Mouse (Mus musculus) urinary bladder, postnatal 0 days (tissue): Measurements from ENCODE around the gene Olfr799. TPM values are rescaled to one million over a fixed set of nuclear protein-coding genes. Genes with fewer than 3 reads are reported as not detected.

ENCODE experiments used
- polyA plus RNA-seq: library from polyadenylated mRNA; unstranded; fragments of >200 nt; fragmentation: Nextera tagmentation; extraction: Ambion mirVana; gene quantifications from 2 replicates; pipeline ENCODE4 v1.2.1, GENCODE M21; 2015

Olfr799 gene
- polyA plus RNA-seq = not detected in 2 replicates

DNA sequence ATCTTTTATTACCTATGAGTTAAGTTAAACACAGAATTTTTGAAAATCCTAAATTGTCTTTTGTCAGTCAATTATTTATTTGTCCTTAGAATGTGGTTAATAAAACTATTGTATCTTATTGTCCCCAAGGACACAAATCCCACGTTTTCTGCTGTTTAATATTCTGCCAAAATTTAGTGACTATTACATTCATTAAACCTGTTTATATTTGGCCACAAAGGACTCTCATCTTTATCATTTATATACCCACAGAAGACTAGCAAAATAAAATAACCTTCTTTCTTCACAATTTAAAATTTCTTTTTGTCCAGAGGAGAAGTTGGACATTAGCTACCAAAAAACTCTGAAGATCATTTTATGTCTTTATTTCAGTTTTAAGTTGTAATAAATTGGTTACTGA, at the start of gene Olfr799:
TSS of gene Olfr799 (plus strand) at position 301 of the 400 bp plus-strand sequence.

GRCm38 (mm10) chr10:129612470-129612869, 24.8 kb upstream of the Olfr799 start, which contains the start of gene Olfr796:
TSS of gene Olfr796 (minus strand) at chr10:129612570.

DNA sequence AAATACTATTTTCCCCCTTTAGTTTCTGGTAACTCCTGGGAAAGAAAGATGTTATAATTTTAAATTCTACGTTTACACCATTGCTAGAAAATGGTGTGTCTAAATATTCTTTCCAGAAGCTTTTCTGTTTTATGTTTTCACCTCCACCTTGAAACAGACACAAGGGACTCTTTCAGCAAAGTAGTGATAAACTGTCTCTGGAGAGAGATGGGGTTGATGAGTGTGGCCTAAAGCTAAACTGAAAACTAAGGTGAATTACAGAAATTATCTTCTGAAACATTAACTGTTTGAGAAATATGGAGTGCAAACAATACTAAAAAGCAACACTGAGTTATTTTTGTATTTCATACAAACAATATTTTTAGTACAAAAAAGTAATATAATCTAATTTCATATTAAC, 9.4 kb upstream of the Olfr799 start, which contains the start of gene Olfr798:
TSS of gene Olfr798 (minus strand) at position 101 of the 400 bp plus-strand sequence.

GRCm38 (mm10) chr10:129657394-129657793, 20.1 kb downstream of the Olfr799 start, which contains the start of gene Olfr800:
TSS of gene Olfr800 (plus strand) at chr10:129657694.

GRCm38 (mm10) chr10:129673765-129674164, 36.5 kb downstream of the Olfr799 start, which contains the start of gene Olfr801:
TSS of gene Olfr801 (minus strand) at chr10:129673865.

DNA sequence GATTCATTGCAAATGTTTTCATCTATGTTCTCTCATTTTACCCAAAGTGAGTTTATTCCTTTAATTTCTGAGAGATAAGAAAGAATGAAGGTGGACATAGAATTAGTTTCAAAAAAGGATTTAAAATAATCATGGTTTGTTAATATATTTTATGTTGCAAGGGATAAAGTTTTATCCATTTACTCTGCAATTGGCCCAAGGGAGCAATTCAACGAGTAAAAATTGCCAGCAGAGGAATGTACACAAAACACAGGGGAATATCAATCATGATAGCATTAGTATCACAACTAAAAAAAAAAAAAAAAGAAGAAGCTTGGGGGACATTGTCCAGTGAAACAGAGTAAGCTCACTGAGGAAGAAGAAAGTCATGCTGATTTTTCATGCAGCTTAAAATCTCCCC, 50.8 kb downstream of the Olfr799 start, which contains the start of gene Olfr802:
TSS of gene Olfr802 (minus strand) at position 101 of the 400 bp plus-strand sequence.

DNA sequence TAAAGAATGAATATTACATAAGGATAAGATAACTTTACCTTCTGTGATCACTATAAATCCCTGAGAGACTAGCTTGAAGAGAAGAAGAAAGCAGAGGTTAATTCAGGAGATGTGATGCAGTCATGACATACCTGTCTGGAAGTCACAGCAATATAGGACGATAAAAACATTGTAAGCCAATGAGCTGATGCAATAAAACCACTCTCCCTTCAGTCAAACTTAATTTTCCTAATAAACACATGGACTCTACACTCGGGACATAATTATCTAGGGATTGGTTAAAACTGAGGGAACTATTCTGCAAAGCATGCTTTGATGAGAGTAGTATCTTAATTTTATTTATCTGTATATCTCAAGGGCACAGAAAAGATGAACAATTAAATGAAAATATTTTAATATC, 56.9 kb downstream of the Olfr799 start, which contains the start of gene Olfr803:
TSS of gene Olfr803 (minus strand) at position 101 of the 400 bp plus-strand sequence.

Other genes starting within 250 kb of the Olfr799 start
- gene Olfr785, start 232.1 kb upstream of the Olfr799 start, polyA plus RNA-seq = not detected in 2 replicates
- not detected in 2 replicates for gene Olfr786, start 210.2 kb upstream of the Olfr799 start, polyA plus RNA-seq
- gene Olfr787, start 175.6 kb upstream of the Olfr799 start, polyA plus RNA-seq = not detected in 2 replicates
- gene Olfr788, start 166.5 kb upstream of the Olfr799 start, polyA plus RNA-seq = not detected in 2 replicates
- gene Olfr789, start 152.7 kb upstream of the Olfr799 start, polyA plus RNA-seq = not detected in 2 replicates
- not detected in 2 replicates for gene Olfr790, start 139.0 kb upstream of the Olfr799 start, polyA plus RNA-seq
- not detected in 2 replicates for gene Olfr791, start 115.7 kb upstream of the Olfr799 start, polyA plus RNA-seq
- gene Olfr792, start 98.3 kb upstream of the Olfr799 start, polyA plus RNA-seq = not detected in 2 replicates
- gene Olfr794, start 69.8 kb upstream of the Olfr799 start, polyA plus RNA-seq = not detected in 2 replicates
- not detected in 2 replicates for gene Olfr796, start 24.9 kb upstream of the Olfr799 start, polyA plus RNA-seq
- not detected in 2 replicates for gene Olfr798, start 9.6 kb upstream of the Olfr799 start, polyA plus RNA-seq
- not detected in 2 replicates for gene Olfr800, start 20.2 kb downstream of the Olfr799 start, polyA plus RNA-seq
- gene Olfr801, start 36.4 kb downstream of the Olfr799 start, polyA plus RNA-seq = not detected in 2 replicates
- gene Olfr802, start 50.7 kb downstream of the Olfr799 start, polyA plus RNA-seq = not detected in 2 replicates
- gene Olfr803, start 56.8 kb downstream of the Olfr799 start, polyA plus RNA-seq = not detected in 2 replicates
- not detected in 2 replicates for gene Olfr804, start 65.7 kb downstream of the Olfr799 start, polyA plus RNA-seq
- gene Olfr805, start 91.9 kb downstream of the Olfr799 start, polyA plus RNA-seq = not detected in 2 replicates
- not detected in 2 replicates for gene Olfr806, start 104.4 kb downstream of the Olfr799 start, polyA plus RNA-seq
- not detected in 2 replicates for gene Olfr807, start 120.3 kb downstream of the Olfr799 start, polyA plus RNA-seq
- gene Olfr808, start 128.0 kb downstream of the Olfr799 start, polyA plus RNA-seq = not detected in 2 replicates
- gene Olfr809, start 137.2 kb downstream of the Olfr799 start, polyA plus RNA-seq = not detected in 2 replicates
- not detected in 2 replicates for gene Olfr810, start 157.4 kb downstream of the Olfr799 start, polyA plus RNA-seq
- not detected in 2 replicates for gene Olfr811, start 166.9 kb downstream of the Olfr799 start, polyA plus RNA-seq
- not detected in 2 replicates for gene Olfr812, start 208.6 kb downstream of the Olfr799 start, polyA plus RNA-seq
- not detected in 2 replicates for gene Olfr813, start 217.9 kb downstream of the Olfr799 start, polyA plus RNA-seq
- gene Olfr814, start 242.4 kb downstream of the Olfr799 start, polyA plus RNA-seq = not detected in 2 replicates